Comparison of ENCODE assay signal across 9 mouse cellular contexts in the genomic region with DNA sequence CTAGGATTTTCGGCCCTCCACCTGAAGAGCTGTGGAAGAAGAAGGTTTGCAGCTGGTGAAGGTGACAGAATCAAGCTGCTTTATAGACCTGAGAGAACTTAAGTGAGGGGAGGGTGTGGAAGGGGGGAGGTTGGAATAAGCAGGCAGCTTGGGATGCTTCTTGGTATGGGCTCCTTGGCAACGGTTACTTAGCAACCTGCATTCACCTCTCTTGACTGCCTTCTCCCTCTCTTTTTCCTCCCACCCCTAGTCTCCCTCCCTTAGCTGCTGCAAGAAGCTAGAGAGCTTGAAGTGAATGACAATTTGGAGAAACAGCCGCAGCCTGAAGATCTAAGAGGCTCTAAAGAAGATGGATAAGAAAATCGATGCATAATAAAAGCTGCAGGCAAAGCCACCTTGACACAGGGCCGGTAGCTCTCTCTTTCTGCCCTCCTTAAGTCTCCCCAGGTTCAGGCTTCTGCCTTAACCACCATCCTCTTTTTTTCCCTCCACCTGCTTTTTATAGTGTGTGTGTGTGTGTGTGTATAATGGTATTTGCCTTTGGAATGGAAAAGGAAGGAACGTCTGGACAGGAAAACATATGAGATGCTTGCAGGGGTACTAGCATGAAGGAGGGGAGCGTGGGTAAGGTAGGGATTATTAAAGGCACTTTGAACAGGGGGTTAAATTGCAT.
DNase-seq lines count a peak whose midpoint lies in the region; ATAC-seq lines count a peak whose summit lies in the region.
"Had no signal": no experiment of that assay in that cellular context is flagged by ENCODE, and none has a peak within 500 bp of the region (broad histone marks: within the 10 kb centered on the region; RNA-seq: fewer than 3 reads in every experiment).

No protein-coding gene starts in this region.

- H3K4me2 ChIP-seq in forebrain, embryonic 11.5 days (ENCODE audit: low read depth, low read length, severe bottlenecking) = peak overlapping the region; percentile 16; the same call in 1 of the 2 replicates
- H3K4me2 ChIP-seq in hindbrain, embryonic 16.5 days (ENCODE audit: low read length) = peak overlapping the region; percentile 44
- peak overlapping the region; percentile 37 for H3K4me2 ChIP-seq in midbrain, embryonic 12.5 days (replicated peaks)
- H3K4me2 ChIP-seq: limb, embryonic 15.5 days had no signal

- no peaks in the 10 kb centered on the region for H3K36me3 ChIP-seq in forebrain, embryonic 11.5 days (ENCODE audit: control insufficient read depth, insufficient read depth, low read length)
- no peaks in the 10 kb centered on the region for H3K36me3 ChIP-seq in hindbrain, embryonic 16.5 days (ENCODE audit: control insufficient read depth, insufficient read depth, low read length)
- no peaks in the 10 kb centered on the region for H3K36me3 ChIP-seq in midbrain, embryonic 12.5 days
- H3K36me3 ChIP-seq: limb, embryonic 15.5 days had no signal

- H3K27ac ChIP-seq in forebrain, embryonic 11.5 days (ENCODE audit: low read depth, low read length) = peak overlapping the region; percentile 72; the same call in 1 of the 2 replicates
- H3K27ac ChIP-seq in hindbrain, embryonic 16.5 days (ENCODE audit: low read depth, low read length) = peak overlapping the region; percentile 94
- H3K27ac ChIP-seq in midbrain, embryonic 12.5 days (replicated peaks) = peak overlapping the region; percentile 90
- H3K27ac ChIP-seq: limb, embryonic 15.5 days had no signal

- H3K9me3 ChIP-seq in forebrain, embryonic 11.5 days (ENCODE audit: control insufficient read depth, low read length) = no peaks in the 10 kb centered on the region
- no peaks in the 10 kb centered on the region for H3K9me3 ChIP-seq in hindbrain, embryonic 16.5 days (ENCODE audit: control insufficient read depth, low read length)
- no peaks in the 10 kb centered on the region for H3K9me3 ChIP-seq in midbrain, embryonic 12.5 days
- H3K9me3 ChIP-seq: limb, embryonic 15.5 days had no signal

- WGBS in forebrain, embryonic 11.5 days = 36% methylated on average over 7 of the region's 7 CpGs
- WGBS in hindbrain, embryonic 16.5 days = 18% methylated on average over 7 of the region's 7 CpGs
- WGBS in midbrain, embryonic 12.5 days = 16% methylated on average over 7 of the region's 7 CpGs

- peaks cover 17% of the 10 kb centered on the region for H3K4me1 ChIP-seq in forebrain, embryonic 11.5 days (replicated peaks; ENCODE audit: control insufficient read depth, insufficient read depth, low read length)
- peaks cover 20% of the 10 kb centered on the region for H3K4me1 ChIP-seq in hindbrain, embryonic 16.5 days (ENCODE audit: control insufficient read depth, insufficient read depth, low read depth, low read length)
- H3K4me1 ChIP-seq in midbrain, embryonic 12.5 days = peaks cover 21% of the 10 kb centered on the region
- H3K4me1 ChIP-seq: limb, embryonic 15.5 days had no signal

- peak; percentile 87 for ATAC-seq in forebrain, embryonic 11.5 days (replicated peaks; ENCODE audit: low FRiP score)
- peak; percentile 96 for ATAC-seq in hindbrain, embryonic 16.5 days
- ATAC-seq in midbrain, embryonic 12.5 days (ENCODE audit: low FRiP score, low read depth) = peak; percentile 94
- ATAC-seq in monocyte, adult 5-6 weeks (replicated peaks; ENCODE audit: insufficient number of reproducible peaks, low FRiP score, low TSS enrichment, poor library complexity, severe bottlenecking) = no peak
- ATAC-seq: Patski had no signal

- no peak overlapping the region for H3K4me3 ChIP-seq in forebrain, embryonic 11.5 days (ENCODE audit: low read depth, low read length)
- peak overlapping the region; percentile 27 for H3K4me3 ChIP-seq in hindbrain, embryonic 16.5 days (ENCODE audit: low read length)
- H3K4me3 ChIP-seq in midbrain, embryonic 12.5 days = no peak overlapping the region
- H3K4me3 ChIP-seq: limb, embryonic 15.5 days had no signal

- no peak overlapping the region for H3K9ac ChIP-seq in forebrain, embryonic 11.5 days (ENCODE audit: low read length)
- peak overlapping the region; percentile 52 for H3K9ac ChIP-seq in hindbrain, embryonic 16.5 days (ENCODE audit: low read depth, low read length)
- H3K9ac ChIP-seq in midbrain, embryonic 12.5 days (replicated peaks) = 0 out of 2 replicates have a peak overlapping the region, but pooled peaks have one; percentile 31
- H3K9ac ChIP-seq: limb, embryonic 15.5 days had no signal

- peak; percentile 75 for DNase-seq in forebrain, embryonic 11.5 days (ENCODE audit: low spot score)
- DNase-seq in right cerebral cortex, postnatal 36 days (ENCODE audit: low spot score in 2 of 2) = peak; percentile 74 to 91
- no peak for DNase-seq in natural killer cell, adult 2 months (ENCODE audit: low spot score in 2 of 2)
- DNase-seq in urinary bladder, postnatal 25 days (ENCODE audit: low spot score) = no peak

- H3K27me3 ChIP-seq in forebrain, embryonic 11.5 days (ENCODE audit: control insufficient read depth, insufficient read depth, low read length) = no peaks in the 10 kb centered on the region; the same call in 1 of the 2 replicates
- H3K27me3 ChIP-seq in hindbrain, embryonic 16.5 days (replicated peaks; ENCODE audit: control insufficient read depth, insufficient read depth, low read length) = no peaks in the 10 kb centered on the region
- peaks cover 8% of the 10 kb centered on the region; the same call in 1 of the 2 replicates for H3K27me3 ChIP-seq in midbrain, embryonic 12.5 days
- H3K27me3 ChIP-seq: limb, embryonic 15.5 days had no signal

Comparison
In these comparisons a context has a peak if more than half of its experiments do, and no peak if none do; other contexts are left out.
1. DNase-seq: peak in forebrain, embryonic 11.5 days (single experiment) and right cerebral cortex, postnatal 36 days (2 of 2); none in natural killer cell, adult 2 months (0 of 2) and urinary bladder, postnatal 25 days (single experiment).
2. Peak in every context shown above with its lines, with median percentiles within 50 percentile points of each other: H3K27ac ChIP-seq and H3K4me2 ChIP-seq.